Mouse (Mus musculus): ENCODE measurements around the gene Chn1. TPM values are rescaled to one million over a fixed set of nuclear protein-coding genes. Genes with fewer than 3 reads are reported as not detected.
"Not testable (repeated sequence)": the region's sequence is repeated elsewhere in the genome, so short reads cannot be mapped to it uniquely, and the experiment has no call there.

The Chn1 gene
- 24.2 and 26.0 TPM in 2 replicates for polyA plus RNA-seq (2014; fragmentation: Nextera tagmentation; extraction: Ambion mirVana)

DNA sequence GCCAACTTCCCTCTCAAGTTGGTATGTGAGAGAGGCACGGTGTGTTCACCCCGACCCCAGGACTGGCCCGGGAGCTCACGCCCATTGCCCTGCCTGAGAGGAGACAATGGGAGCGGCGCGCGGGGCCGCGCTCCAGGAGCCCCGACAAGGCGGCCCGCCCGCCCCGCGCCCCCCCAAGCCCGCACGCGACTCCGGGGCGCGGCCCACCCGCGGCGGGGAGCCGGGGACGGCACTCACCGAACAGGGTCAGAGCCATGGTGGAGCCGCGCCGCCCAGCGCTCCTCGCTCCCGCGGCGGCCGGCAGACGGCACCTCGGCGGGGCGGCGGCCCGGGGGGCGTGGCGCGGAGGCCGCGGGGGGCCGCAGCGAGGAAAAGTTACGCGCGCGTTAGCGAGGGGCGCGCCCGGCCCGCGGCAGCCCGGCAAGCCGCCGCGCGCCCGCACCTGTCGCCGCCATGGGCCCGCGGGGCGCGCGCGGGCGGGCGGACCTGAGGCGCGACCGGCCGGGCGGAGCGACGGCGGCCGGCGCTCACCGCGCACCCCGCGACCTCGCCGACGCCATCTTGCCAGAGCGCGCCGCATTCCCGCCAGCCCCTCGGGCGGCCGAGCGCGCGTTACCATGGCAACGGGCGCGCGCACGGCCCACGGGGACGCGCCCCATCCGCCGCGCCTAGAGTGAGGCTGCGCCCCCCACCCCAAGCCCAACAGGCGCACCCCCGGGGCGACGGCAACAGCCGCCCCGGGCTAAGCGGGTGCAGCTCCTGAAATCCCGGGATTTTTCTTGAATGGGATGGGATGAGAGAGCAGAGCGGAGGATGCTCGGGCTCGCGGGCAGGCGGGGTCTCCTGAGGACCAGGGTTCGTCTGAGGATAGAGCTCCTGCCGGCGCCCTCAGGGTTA lies at the start of gene Chn1:
TSS of gene Chn1 (minus strand) at position 561 of the 897 bp plus-strand sequence.
- no peaks in the 10 kb centered on the region for H3K36me3 ChIP-seq (ENCODE audit: control insufficient read depth, insufficient read depth, low read length)
- peak within 1 kb of the TSS; percentile 57 for H3K4me3 ChIP-seq (ENCODE audit: low read depth, low read length)
- no peaks in the 10 kb centered on the region for H3K9me3 ChIP-seq (ENCODE audit: control insufficient read depth, low read depth, low read length)
- peak; percentile 85 for ATAC-seq (ENCODE audit: insufficient number of reproducible peaks, insufficient read depth, low FRiP score, low read depth)
- H3K4me2 ChIP-seq (replicated peaks; ENCODE audit: low read depth, low read length), result peak within 1 kb of the TSS; percentile 45
- no peaks in the 10 kb centered on the region for H3K27me3 ChIP-seq (ENCODE audit: control insufficient read depth, insufficient read depth, low read length)
- peak within 1 kb of the TSS; percentile 63 for H3K9ac ChIP-seq (replicated peaks; ENCODE audit: low read depth, low read length)
- no peaks in the 10 kb centered on the region for H3K4me1 ChIP-seq (ENCODE audit: control insufficient read depth, insufficient read depth, low read length)
- under 1% methylated on average over 98 of the region's 131 CpGs for WGBS
- H3K27ac ChIP-seq (ENCODE audit: low read length), result peak within 1 kb of the TSS; percentile 10; the same call in 1 of the 2 replicates

DNA sequence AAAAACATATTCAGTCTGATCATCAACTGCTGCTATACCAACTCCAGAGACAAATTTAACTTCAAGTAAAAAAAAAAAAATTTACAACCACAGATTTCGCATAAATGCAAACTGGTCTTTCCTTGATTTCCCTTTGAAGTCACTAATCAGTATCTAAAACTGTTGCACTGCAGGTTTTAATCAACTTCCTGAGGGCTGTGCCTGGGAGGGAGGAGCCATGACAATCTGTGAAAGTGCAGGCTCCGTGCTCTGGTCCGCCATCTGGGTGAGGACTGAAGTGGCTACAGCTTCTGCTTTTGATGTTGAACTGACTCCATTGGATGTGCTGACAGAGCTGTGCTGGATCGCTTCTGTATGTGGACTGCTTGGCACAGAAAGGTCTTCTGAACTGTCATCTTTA lies 43.6 kb upstream of the Chn1 start:
- H3K27me3 ChIP-seq (ENCODE audit: control insufficient read depth, insufficient read depth, low read length), result no peaks in the 10 kb centered on the region
- H3K9ac ChIP-seq (replicated peaks; ENCODE audit: low read depth, low read length), result no peak overlapping the region
- no peaks in the 10 kb centered on the region for H3K4me1 ChIP-seq (ENCODE audit: control insufficient read depth, insufficient read depth, low read length)
- 83% methylated on average over 4 of the region's 4 CpGs for WGBS
- no peak overlapping the region for H3K27ac ChIP-seq (ENCODE audit: low read length)
- H3K4me3 ChIP-seq (ENCODE audit: low read depth, low read length), result no peak overlapping the region
- no peak for ATAC-seq (ENCODE audit: insufficient number of reproducible peaks, insufficient read depth, low FRiP score, low read depth)
- H3K9me3 ChIP-seq (ENCODE audit: control insufficient read depth, low read depth, low read length), result no peaks in the 10 kb centered on the region
- peaks cover 18% of the 10 kb centered on the region for H3K36me3 ChIP-seq (ENCODE audit: control insufficient read depth, insufficient read depth, low read length)
- H3K4me2 ChIP-seq (replicated peaks; ENCODE audit: low read depth, low read length), result no peak overlapping the region

DNA sequence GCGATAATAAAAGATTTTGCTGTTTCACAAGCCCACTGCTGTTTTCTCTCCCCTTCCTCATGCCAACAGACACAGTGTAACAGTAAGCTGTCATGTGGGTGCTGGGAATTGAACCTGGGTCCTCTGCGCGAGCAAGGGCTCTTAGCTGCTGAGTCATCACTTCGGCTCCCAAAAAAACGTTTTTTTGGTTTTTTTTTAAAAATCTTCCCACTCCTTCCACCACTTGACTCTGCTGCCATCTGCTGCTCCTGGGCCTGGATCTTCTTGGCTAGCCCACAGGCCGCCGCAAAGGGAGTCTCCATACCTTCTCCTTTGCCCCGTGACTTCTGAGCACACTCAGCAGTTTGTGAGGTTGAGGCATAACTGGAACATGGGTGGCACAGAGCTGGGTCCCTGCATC lies 32.5 kb upstream of the Chn1 start:
- no peak overlapping the region for H3K4me2 ChIP-seq (replicated peaks; ENCODE audit: low read depth, low read length)
- ATAC-seq (ENCODE audit: insufficient number of reproducible peaks, insufficient read depth, low FRiP score, low read depth), result no peak
- no peak overlapping the region for H3K27ac ChIP-seq (ENCODE audit: low read length)
- no peaks in the 10 kb centered on the region for H3K36me3 ChIP-seq (ENCODE audit: control insufficient read depth, insufficient read depth, low read length)
- H3K9ac ChIP-seq (replicated peaks; ENCODE audit: low read depth, low read length), result no peak overlapping the region
- H3K4me3 ChIP-seq (ENCODE audit: low read depth, low read length), result no peak overlapping the region
- 75% methylated on average over 8 of the region's 8 CpGs for WGBS
- H3K4me1 ChIP-seq (ENCODE audit: control insufficient read depth, insufficient read depth, low read length), result no peaks in the 10 kb centered on the region
- H3K9me3 ChIP-seq (ENCODE audit: control insufficient read depth, low read depth, low read length), result no peaks in the 10 kb centered on the region
- no peaks in the 10 kb centered on the region for H3K27me3 ChIP-seq (ENCODE audit: control insufficient read depth, insufficient read depth, low read length)

DNA sequence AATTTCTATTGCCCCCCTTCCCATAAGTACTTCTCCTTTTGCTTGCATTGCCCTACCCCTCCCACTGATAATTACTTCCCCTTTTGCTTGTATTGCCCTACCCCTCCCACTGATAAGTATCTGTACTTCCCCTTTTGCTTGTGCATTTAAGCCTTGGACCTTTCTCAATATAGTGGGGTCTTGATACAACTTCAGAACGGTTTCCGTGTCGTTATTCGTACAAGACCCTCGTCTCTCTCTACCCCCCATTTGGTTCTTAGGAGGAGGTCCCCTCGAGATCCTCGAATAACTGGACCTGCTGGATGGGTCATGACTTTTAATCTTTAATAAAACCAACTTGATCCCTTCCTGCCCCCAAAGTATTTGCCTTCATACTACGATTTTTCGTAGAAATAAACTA lies 25.0 kb upstream of the Chn1 start:
- WGBS, result 92% methylated on average over 9 of the region's 9 CpGs
- not testable (repeated sequence) for ATAC-seq (ENCODE audit: insufficient number of reproducible peaks, insufficient read depth, low FRiP score, low read depth); H3K36me3 ChIP-seq (ENCODE audit: control insufficient read depth, insufficient read depth, low read length)

DNA sequence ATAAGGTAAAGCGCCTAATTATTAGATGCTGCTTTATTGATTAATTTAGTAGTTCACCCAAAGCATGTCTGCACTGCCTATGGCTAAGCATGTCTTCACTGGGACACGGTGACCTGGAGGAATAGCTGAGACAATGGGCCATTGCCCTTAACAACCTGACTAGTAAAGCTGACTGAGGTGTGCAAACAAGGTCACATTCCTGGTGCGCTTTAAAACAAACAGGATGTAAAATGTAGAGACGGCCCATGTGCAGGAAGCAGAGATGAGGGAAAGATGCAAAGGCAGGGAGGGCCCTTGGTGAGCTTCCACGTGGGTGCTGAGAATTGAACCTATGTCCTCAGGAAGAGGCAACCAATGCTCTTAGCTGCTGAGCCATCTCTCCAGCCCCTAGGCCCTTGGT lies 23.6 kb upstream of the Chn1 start:
- WGBS, result 58% methylated on average over 5 of the region's 5 CpGs
- no peak for ATAC-seq (ENCODE audit: insufficient number of reproducible peaks, insufficient read depth, low FRiP score, low read depth)
- Histone ChIP-seq H3K27me3 (ENCODE audit: control insufficient read depth, insufficient read depth, low read length) (no peaks in the 10 kb centered on the region), H3K4me1 (ENCODE audit: control insufficient read depth, insufficient read depth, low read length) (no peaks in the 10 kb centered on the region), H3K4me2 (replicated peaks; ENCODE audit: low read depth, low read length) (no peak overlapping the region), H3K36me3 (ENCODE audit: control insufficient read depth, insufficient read depth, low read length) (no peaks in the 10 kb centered on the region), H3K4me3 (ENCODE audit: low read depth, low read length) (no peak overlapping the region), H3K9ac (replicated peaks; ENCODE audit: low read depth, low read length) (no peak overlapping the region), H3K27ac (ENCODE audit: low read length) (no peak overlapping the region), H3K9me3 (ENCODE audit: control insufficient read depth, low read depth, low read length) (no peaks in the 10 kb centered on the region)

More for the DNA sequence above, 25.0 kb upstream of the Chn1 start:
- not testable (repeated sequence) for H3K27ac ChIP-seq (ENCODE audit: low read length); H3K4me1 ChIP-seq (ENCODE audit: control insufficient read depth, insufficient read depth, low read length); H3K4me3 ChIP-seq (ENCODE audit: low read depth, low read length); H3K4me2 ChIP-seq (replicated peaks; ENCODE audit: low read depth, low read length); H3K9ac ChIP-seq (replicated peaks; ENCODE audit: low read depth, low read length); H3K27me3 ChIP-seq (ENCODE audit: control insufficient read depth, insufficient read depth, low read length); H3K9me3 ChIP-seq (ENCODE audit: control insufficient read depth, low read depth, low read length)

DNA sequence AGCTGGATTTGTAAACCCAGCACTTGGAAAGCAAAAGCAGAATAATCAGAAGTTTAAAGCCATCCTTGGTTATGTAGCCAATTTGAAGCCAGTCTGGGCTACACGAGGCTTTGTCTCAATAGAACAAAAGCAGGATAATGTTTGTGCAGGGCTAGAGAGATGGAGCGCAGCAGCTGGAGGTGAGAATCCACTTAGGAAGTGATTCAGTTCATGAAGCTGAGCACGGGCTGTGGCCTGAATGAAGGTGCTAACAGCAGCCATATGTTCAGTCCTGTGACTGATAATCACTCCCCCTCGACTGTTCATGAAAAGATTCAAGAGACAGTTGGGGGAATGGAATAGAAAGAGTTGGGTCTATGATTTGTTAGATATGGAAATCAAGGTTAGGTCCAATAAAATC lies 23.0 kb upstream of the Chn1 start:
- Histone ChIP-seq H3K9me3 (ENCODE audit: control insufficient read depth, low read depth, low read length) (no peaks in the 10 kb centered on the region), H3K4me2 (replicated peaks; ENCODE audit: low read depth, low read length) (no peak overlapping the region), H3K4me3 (ENCODE audit: low read depth, low read length) (no peak overlapping the region), H3K27ac (ENCODE audit: low read length) (no peak overlapping the region), H3K9ac (replicated peaks; ENCODE audit: low read depth, low read length) (no peak overlapping the region), H3K36me3 (ENCODE audit: control insufficient read depth, insufficient read depth, low read length) (no peaks in the 10 kb centered on the region), H3K4me1 (ENCODE audit: control insufficient read depth, insufficient read depth, low read length) (no peaks in the 10 kb centered on the region), H3K27me3 (ENCODE audit: control insufficient read depth, insufficient read depth, low read length) (no peaks in the 10 kb centered on the region)
- 44% methylated on average over 4 of the region's 4 CpGs for WGBS
- ATAC-seq (ENCODE audit: insufficient number of reproducible peaks, insufficient read depth, low FRiP score, low read depth), result no peak

DNA sequence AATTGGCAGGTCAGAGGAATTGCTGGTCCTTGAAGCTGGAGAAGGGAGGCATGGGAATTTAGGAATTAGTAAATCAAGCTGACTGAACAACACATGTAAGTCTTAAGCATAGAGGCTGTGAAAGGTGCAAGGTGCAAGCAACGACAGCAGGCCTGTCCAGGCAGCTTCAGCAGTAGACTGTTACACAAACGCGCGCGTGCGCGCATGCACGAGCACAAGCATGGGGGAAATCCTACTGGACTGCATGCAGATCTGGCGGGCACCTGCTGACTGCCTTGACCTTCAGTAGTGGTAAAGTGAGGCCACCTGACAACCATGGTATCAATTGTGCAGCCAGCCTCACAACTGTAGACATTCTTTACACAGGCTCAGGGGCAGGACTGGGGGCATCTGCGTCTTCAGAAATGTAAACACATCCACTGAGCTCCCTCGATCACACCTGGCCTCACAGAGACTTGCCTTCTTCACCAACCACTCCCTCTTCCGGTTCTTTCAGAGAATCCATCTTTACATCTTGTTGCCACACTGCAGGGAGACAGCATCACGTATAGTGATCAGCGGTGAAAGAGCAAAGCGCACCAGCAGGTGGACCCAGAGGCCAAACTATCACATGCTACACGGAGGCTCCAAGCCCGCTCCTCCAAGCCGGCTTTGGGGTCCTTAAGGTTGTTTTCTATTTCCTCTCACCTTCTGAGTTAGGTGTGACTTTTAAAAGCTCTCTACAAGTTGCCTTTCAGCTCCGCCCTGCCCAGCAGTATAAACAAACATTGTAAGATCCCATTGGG lies 16.9 kb upstream of the Chn1 start:
- Histone ChIP-seq H3K36me3 (ENCODE audit: control insufficient read depth, insufficient read depth, low read length) (no peaks in the 10 kb centered on the region), H3K4me1 (ENCODE audit: control insufficient read depth, insufficient read depth, low read length) (no peaks in the 10 kb centered on the region), H3K9me3 (ENCODE audit: control insufficient read depth, low read depth, low read length) (no peaks in the 10 kb centered on the region), H3K4me2 (replicated peaks; ENCODE audit: low read depth, low read length) (no peak overlapping the region; the same call in 1 of the 2 replicates), H3K27me3 (ENCODE audit: control insufficient read depth, insufficient read depth, low read length) (no peaks in the 10 kb centered on the region), H3K4me3 (ENCODE audit: low read depth, low read length) (no peak overlapping the region), H3K9ac (replicated peaks; ENCODE audit: low read depth, low read length) (no peak overlapping the region), H3K27ac (ENCODE audit: low read length) (no peak overlapping the region)
- peak; percentile 37; the same call in 1 of the 2 replicates for ATAC-seq (ENCODE audit: insufficient number of reproducible peaks, insufficient read depth, low FRiP score, low read depth)
- WGBS, result 43% methylated on average over 19 of the region's 19 CpGs

DNA sequence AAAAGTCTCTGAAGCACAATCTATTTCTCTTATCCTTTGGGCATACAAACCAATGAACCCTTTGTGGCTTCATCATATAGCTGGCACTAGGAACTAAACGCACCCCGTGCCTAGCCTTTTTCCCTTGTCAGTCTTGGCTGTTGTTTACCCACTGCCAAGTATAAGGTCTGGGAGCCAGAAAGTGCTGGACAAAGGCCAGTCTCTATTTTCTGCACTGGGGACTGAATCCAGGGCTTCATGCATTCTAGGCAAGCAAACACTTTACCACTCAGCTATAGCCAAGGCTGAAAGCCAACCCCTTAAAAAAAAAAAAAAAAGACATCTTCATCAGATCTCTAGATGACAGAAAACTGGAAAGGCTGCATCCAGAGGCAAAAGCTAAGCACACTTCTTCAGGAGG lies 15.2 kb upstream of the Chn1 start:
- no peaks in the 10 kb centered on the region for H3K9me3 ChIP-seq (ENCODE audit: control insufficient read depth, low read depth, low read length)
- H3K4me2 ChIP-seq (replicated peaks; ENCODE audit: low read depth, low read length), result no peak overlapping the region
- no peak for ATAC-seq (ENCODE audit: insufficient number of reproducible peaks, insufficient read depth, low FRiP score, low read depth)
- 76% methylated on average over 2 of the region's 2 CpGs for WGBS
- no peak overlapping the region for H3K4me3 ChIP-seq (ENCODE audit: low read depth, low read length)
- no peaks in the 10 kb centered on the region for H3K4me1 ChIP-seq (ENCODE audit: control insufficient read depth, insufficient read depth, low read length)
- no peak overlapping the region for H3K9ac ChIP-seq (replicated peaks; ENCODE audit: low read depth, low read length)
- no peaks in the 10 kb centered on the region for H3K27me3 ChIP-seq (ENCODE audit: control insufficient read depth, insufficient read depth, low read length)
- H3K27ac ChIP-seq (ENCODE audit: low read length), result no peak overlapping the region
- no peaks in the 10 kb centered on the region for H3K36me3 ChIP-seq (ENCODE audit: control insufficient read depth, insufficient read depth, low read length)

All from stomach, embryonic 14.5 days (tissue).